Mouse (Mus musculus) lung, embryonic 16.5 days (tissue): ENCODE data around the gene Nme7. TPM values are rescaled to one million over a fixed set of nuclear protein-coding genes. Genes with fewer than 3 reads are reported as not detected.

Experiments used
- ATAC-seq: fragments of 200-750 bp; cut with Nextera tagmentation; 2 replicates; pipeline ENCODE4 v1.8.0; 2017; ENCODE audit warnings: low read depth, mild to moderate bottlenecking, moderate library complexity
- H3K27ac ChIP-seq: fragments of 300-500 bp; sonication (generic); 2 replicates; pipeline ENCODE4 v1.5.1; 2014; ENCODE audit warnings: mild to moderate bottlenecking, control low read depth, low read length
- H3K27me3 ChIP-seq: fragments of 300-500 bp; sonication (generic); 2 replicates; pipeline ENCODE4 v1.6.1; 2014; ENCODE audit warnings: low read depth, low read length, mixed read lengths; ENCODE audit not compliant: control insufficient read depth, insufficient read depth
- H3K36me3 ChIP-seq: fragments of 300-500 bp; sonication (generic); 2 replicates; pipeline ENCODE4 v1.6.1; 2014; ENCODE audit warnings: low read length; ENCODE audit not compliant: control insufficient read depth, insufficient read depth
- H3K4me1 ChIP-seq: fragments of 300-500 bp; sonication (generic); replicated peaks from 2 replicates; pipeline ENCODE4 v1.6.1; 2014; ENCODE audit warnings: low read length, mixed read lengths; ENCODE audit not compliant: control insufficient read depth, insufficient read depth
- H3K4me2 ChIP-seq: fragments of 300-500 bp; sonication (generic); 2 replicates; pipeline ENCODE4 v1.6.1; 2014; ENCODE audit warnings: low read depth, low read length, control low read depth
- H3K4me3 ChIP-seq: fragments of 300-500 bp; sonication (generic); 2 replicates; pipeline ENCODE4 v1.5.1; 2014; ENCODE audit warnings: mild to moderate bottlenecking, low read length, control low read depth
- H3K9ac ChIP-seq: fragments of 300-500 bp; sonication (generic); 2 replicates; pipeline ENCODE4 v1.6.1; 2014; ENCODE audit warnings: low read length, control low read depth
- H3K9me3 ChIP-seq: fragments of 300-500 bp; sonication (generic); 2 replicates; pipeline ENCODE4 v1.6.1; 2016; ENCODE audit warnings: low read length; ENCODE audit not compliant: control insufficient read depth
- WGBS: fragments of 180-500 bp; shearing (Covaris S2); extraction: QIAGEN DNeasy Blood & Tissue Kit; methylation state at CpG from one replicate; pipeline ENCODE4 v1.1.7; 2014; 5-methylcytosine and 5-hydroxymethylcytosine counted together
- polyA plus RNA-seq: library from polyadenylated mRNA; unstranded; fragments of >200 nt; fragmentation: Nextera tagmentation; extraction: Ambion mirVana; gene quantifications from 2 replicates; pipeline ENCODE4 v1.2.1, GENCODE M21; 2015

Nme7 gene
- polyA plus RNA-seq, 1 experiment from 2014 or later, result 45.0 TPM

GRCm38 (mm10) chr1:164366156-164367128 is 62.5 kb downstream of the Nme7 start:
- Histone ChIP-seq H3K36me3 (no peaks in the 10 kb centered on the region), H3K4me3 (no peak overlapping the region), H3K27me3 (no peaks in the 10 kb centered on the region), H3K4me2 (no peak overlapping the region), H3K9ac (no peak overlapping the region), H3K9me3 (no peaks in the 10 kb centered on the region), H3K4me1 (no peaks in the 10 kb centered on the region), H3K27ac (no peak overlapping the region)
- 70% methylated on average over 12 of the region's 12 CpGs for WGBS
- ATAC-seq, result peak; percentile 71

DNA sequence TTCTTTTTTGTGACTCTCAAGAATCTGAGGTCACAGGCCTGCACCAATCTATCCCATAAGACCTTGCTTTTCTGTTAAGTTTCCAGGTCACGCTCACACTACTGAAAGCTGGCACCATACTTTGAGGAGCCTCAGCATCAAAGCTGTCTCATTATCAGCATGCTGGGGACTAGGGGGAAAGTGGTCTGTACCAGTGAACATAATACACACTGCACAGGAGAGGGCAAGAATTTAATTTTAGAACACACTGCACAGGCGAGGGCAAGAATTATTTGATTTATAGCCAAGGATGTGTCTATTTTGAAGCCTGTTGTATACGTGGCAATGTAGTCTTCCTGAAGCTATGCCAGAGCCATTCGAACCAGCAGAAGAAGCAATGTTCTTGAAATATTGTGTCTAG is 64.2 kb downstream of the Nme7 start:
- Histone ChIP-seq H3K4me1 (no peaks in the 10 kb centered on the region), H3K9me3 (no peaks in the 10 kb centered on the region), H3K4me2 (no peak overlapping the region), H3K27me3 (no peaks in the 10 kb centered on the region), H3K9ac (no peak overlapping the region), H3K27ac (no peak overlapping the region), H3K36me3 (no peaks in the 10 kb centered on the region), H3K4me3 (no peak overlapping the region)
- 63% methylated on average over 4 of the region's 4 CpGs for WGBS
- ATAC-seq, result no peak

DNA sequence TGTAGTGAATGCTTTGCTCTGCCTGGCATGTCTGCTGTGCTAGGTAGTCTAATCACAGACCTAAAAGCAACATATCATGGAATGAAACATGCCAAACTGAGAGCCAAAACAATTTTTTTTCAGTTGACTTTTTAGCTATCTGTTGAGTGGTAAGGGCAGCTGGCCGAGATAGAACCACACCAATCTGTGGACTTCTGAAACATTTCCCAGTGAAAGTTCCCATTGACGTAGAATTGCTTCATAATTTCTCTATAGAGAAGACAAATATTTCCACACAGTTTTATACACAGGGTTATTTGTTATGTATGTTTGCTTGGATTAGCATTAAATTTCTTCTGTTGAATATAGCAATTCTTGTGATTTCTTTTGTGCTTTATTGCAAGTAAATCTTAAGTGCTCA is 65.9 kb downstream of the Nme7 start:
- no peaks in the 10 kb centered on the region for H3K9me3 ChIP-seq
- no peaks in the 10 kb centered on the region for H3K4me1 ChIP-seq
- 77% methylated on average over 2 of the region's 2 CpGs for WGBS
- ATAC-seq, result no peak
- H3K36me3 ChIP-seq, result no peaks in the 10 kb centered on the region
- H3K4me3 ChIP-seq, result no peak overlapping the region
- H3K27me3 ChIP-seq, result no peaks in the 10 kb centered on the region
- H3K4me2 ChIP-seq, result no peak overlapping the region
- H3K27ac ChIP-seq, result no peak overlapping the region
- no peak overlapping the region for H3K9ac ChIP-seq

DNA sequence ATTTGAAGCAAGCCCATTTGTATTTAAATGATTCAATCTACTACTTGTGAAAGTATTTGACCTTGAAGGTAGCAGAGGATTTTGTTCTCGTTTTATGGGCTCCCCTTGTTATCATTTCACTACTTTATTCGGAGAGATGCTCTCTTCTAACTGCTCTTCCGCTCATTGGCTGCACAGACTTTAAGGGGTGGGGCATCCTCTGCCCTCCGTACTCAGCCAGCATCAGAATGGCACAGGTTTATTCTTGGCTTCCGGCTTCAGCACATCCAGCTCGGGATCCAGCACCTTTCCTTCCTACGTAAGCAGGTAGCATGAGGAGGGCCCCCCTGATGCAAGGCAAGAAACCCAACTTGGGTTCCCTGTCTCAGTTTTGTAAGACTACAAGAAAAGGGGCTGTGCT is 69.1 kb downstream of the Nme7 start:
- 85% methylated on average over 7 of the region's 7 CpGs for WGBS
- no peaks in the 10 kb centered on the region for H3K4me1 ChIP-seq
- no peak for ATAC-seq

DNA sequence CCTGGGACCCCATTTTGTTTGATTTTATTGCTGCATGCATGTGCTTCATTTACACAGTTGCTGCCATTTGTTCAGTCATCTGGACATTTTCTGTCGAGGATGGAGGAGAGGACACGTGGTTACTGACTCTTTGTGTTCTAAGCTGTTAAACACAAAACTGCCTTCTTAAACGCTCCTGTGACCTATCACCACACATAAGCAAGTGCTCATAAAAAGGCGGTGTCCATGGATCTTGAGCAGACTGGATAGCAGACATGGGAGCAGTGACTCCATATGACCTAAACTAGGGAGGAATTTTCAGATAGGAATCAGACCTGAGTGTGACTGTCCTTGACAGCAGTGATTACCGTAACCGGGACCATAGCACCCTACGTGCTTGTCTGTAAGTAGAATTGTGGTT is 70.1 kb downstream of the Nme7 start:
- Histone ChIP-seq H3K9ac (no peak overlapping the region), H3K27ac (no peak overlapping the region), H3K9me3 (no peaks in the 10 kb centered on the region), H3K4me1 (no peaks in the 10 kb centered on the region), H3K36me3 (no peaks in the 10 kb centered on the region), H3K4me2 (no peak overlapping the region), H3K4me3 (no peak overlapping the region), H3K27me3 (no peaks in the 10 kb centered on the region)
- no peak for ATAC-seq
- WGBS, result 66% methylated on average over 7 of the region's 7 CpGs

More for the DNA sequence above, 69.1 kb downstream of the Nme7 start:
- H3K4me2 ChIP-seq, result no peak overlapping the region
- no peaks in the 10 kb centered on the region for H3K9me3 ChIP-seq
- no peaks in the 10 kb centered on the region for H3K36me3 ChIP-seq
- no peak overlapping the region for H3K27ac ChIP-seq
- H3K27me3 ChIP-seq, result no peaks in the 10 kb centered on the region
- no peak overlapping the region for H3K4me3 ChIP-seq
- no peak overlapping the region for H3K9ac ChIP-seq

- Histone ChIP-seq H3K27ac (no peak overlapping the region), H3K36me3 (no peaks in the 10 kb centered on the region), H3K4me1 (no peaks in the 10 kb centered on the region), H3K9me3 (no peaks in the 10 kb centered on the region), H3K9ac (no peak overlapping the region), H3K27me3 (no peaks in the 10 kb centered on the region), H3K4me3 (no peak overlapping the region), H3K4me2 (no peak overlapping the region)
- ATAC-seq, result no peak
- WGBS, result 95% methylated on average over 9 of the region's 9 CpGs
These were observed 71.7 kb downstream of the Nme7 start for GRCm38 (mm10) chr1:164375626-164376025.

GRCm38 (mm10) chr1:164376761-164377487 is 73.0 kb downstream of the Nme7 start:
- Histone ChIP-seq H3K4me1 (no peaks in the 10 kb centered on the region), H3K4me3 (no peak overlapping the region), H3K36me3 (no peaks in the 10 kb centered on the region), H3K27me3 (no peaks in the 10 kb centered on the region), H3K4me2 (no peak overlapping the region), H3K9ac (no peak overlapping the region), H3K9me3 (no peaks in the 10 kb centered on the region), H3K27ac (no peak overlapping the region)
- ATAC-seq, result no peak
- 85% methylated on average over 9 of the region's 9 CpGs for WGBS

DNA sequence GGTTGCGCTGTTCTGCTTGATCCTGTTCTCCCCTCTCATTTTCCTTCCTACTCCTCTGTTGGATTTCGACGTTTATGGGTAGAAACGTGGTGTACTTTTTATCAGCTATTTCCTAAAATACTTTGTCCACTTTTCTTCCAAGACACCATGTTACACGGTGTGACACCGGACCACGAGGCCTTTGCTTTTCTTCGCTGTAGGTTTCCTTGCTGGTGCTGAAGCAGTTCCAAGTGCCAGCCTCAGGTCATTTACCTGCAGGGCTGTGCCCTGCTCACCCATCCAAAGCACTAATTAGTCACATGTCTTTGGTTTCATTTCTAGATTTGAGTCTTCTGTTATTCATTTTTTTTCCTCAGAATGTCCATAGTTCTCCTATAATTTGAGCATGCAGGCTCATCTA is 79.7 kb downstream of the Nme7 start:
- Histone ChIP-seq H3K27ac (no peak overlapping the region), H3K36me3 (no peaks in the 10 kb centered on the region), H3K9me3 (no peaks in the 10 kb centered on the region), H3K4me2 (no peak overlapping the region), H3K4me1 (no peaks in the 10 kb centered on the region), H3K9ac (no peak overlapping the region), H3K27me3 (no peaks in the 10 kb centered on the region), H3K4me3 (no peak overlapping the region)
- ATAC-seq, result no peak
- WGBS, result 89% methylated on average over 8 of the region's 8 CpGs

DNA sequence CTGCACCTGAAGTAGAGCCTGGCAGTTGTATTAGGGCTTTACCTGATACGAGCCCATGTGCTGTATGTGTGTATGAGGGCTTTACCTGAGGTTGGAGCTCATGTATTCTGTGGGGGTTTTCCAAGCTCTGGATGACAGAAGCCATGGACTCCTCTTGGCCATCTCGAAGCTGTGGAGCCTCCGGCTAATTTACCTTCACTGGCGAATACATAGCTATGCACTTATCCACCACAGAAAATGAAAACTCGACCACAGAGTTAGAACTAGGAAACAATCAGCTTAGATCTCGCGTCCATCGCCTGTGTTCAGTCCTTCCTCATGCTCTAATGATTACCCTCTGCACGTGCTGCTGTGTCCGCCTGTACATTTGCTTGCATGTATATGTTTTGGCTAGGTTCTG is 80.4 kb downstream of the Nme7 start:
- Histone ChIP-seq H3K27ac (no peak overlapping the region), H3K36me3 (no peaks in the 10 kb centered on the region), H3K4me1 (no peaks in the 10 kb centered on the region), H3K27me3 (no peaks in the 10 kb centered on the region), H3K4me3 (no peak overlapping the region), H3K4me2 (no peak overlapping the region), H3K9me3 (no peaks in the 10 kb centered on the region), H3K9ac (no peak overlapping the region)
- WGBS, result 95% methylated on average over 10 of the region's 10 CpGs
- no peak for ATAC-seq
